Mouse (Mus musculus) lung, adult 2 months (tissue): ENCODE data around the gene Emilin2.

Experiments
- CTCF ChIP-seq: fragments of 200-500 bp; IDR thresholded peaks from 2 replicates; pipeline ENCODE4 v1.5.1; 2011; ENCODE audit warnings: mild to moderate bottlenecking, low read length, control low read depth; ENCODE audit not compliant: insufficient read depth
- POLR2A ChIP-seq: fragments of 200-500 bp; IDR thresholded peaks from 2 replicates; pipeline ENCODE4 v1.6.1; 2011; ENCODE audit warnings: low read depth, mild to moderate bottlenecking, control low read depth, low read length, borderline replicate concordance; ENCODE audit errors: extremely low read depth

- TF ChIP-seq CTCF (no peak), POLR2A (no peak)
Observed at GRCm38 (mm10) chr17:71332298-71332697, 20.5 kb upstream of the Emilin2 start.
